Mouse (Mus musculus) bone marrow macrophage, adult 2 months (primary cell): ENCODE results near the gene Serpina5.

Experiments
- CTCF ChIP-seq: IDR thresholded peaks from 2 replicates; pipeline ENCODE4 v1.5.1; 2012; ENCODE audit warnings: low read depth, mild to moderate bottlenecking, low read length, moderate library complexity
- POLR2A ChIP-seq: IDR thresholded peaks from 2 replicates; pipeline ENCODE4 v1.6.1; 2012; ENCODE audit warnings: mild to moderate bottlenecking, low read depth, low read length, borderline replicate concordance

GRCm38 (mm10) chr12:104123996-104124395 lies 23.1 kb downstream of the Serpina5 start:
- no peak for TF ChIP-seq POLR2A
- TF ChIP-seq CTCF: no peak
